Mouse (Mus musculus) midbrain, postnatal 0 days (tissue): ENCODE results near the gene Il31ra. TPM values are rescaled to one million over a fixed set of nuclear protein-coding genes. Genes with fewer than 3 reads are reported as not detected.

Experiments used
- ATAC-seq: fragments of 200-750 bp; cut with Nextera tagmentation; 2 replicates; pipeline ENCODE4 v1.8.0; 2017; ENCODE audit warnings: moderate number of reproducible peaks, mild to moderate bottlenecking, moderate TSS enrichment, moderate library complexity; ENCODE audit not compliant: low FRiP score
- DNase-seq: peaks from one replicate; pipeline ENCODE4 v3.0.0-alpha.2; 2015; ENCODE audit warnings: low spot score
- H3K27ac ChIP-seq: fragments of 300-500 bp; sonication (generic); 2 replicates; pipeline ENCODE4 v1.5.1; 2014; ENCODE audit warnings: low read depth, mild to moderate bottlenecking, low read length, mixed read lengths
- H3K27me3 ChIP-seq: fragments of 300-500 bp; sonication (generic); 2 replicates; pipeline ENCODE4 v1.6.1; 2014; ENCODE audit warnings: low read length, control low read depth, mixed read lengths; ENCODE audit not compliant: insufficient read depth
- H3K36me3 ChIP-seq: fragments of 300-500 bp; sonication (generic); 2 replicates; pipeline ENCODE4 v1.6.1; 2014; ENCODE audit warnings: low read length, control low read depth, mixed read lengths; ENCODE audit not compliant: insufficient read depth
- H3K4me1 ChIP-seq: fragments of 300-500 bp; sonication (generic); 2 replicates; pipeline ENCODE4 v1.6.1; 2014; ENCODE audit warnings: mild to moderate bottlenecking, control low read depth, antibody characterized with exemption, low read length, mixed read lengths; ENCODE audit not compliant: insufficient read depth
- H3K4me2 ChIP-seq: fragments of 300-500 bp; sonication (generic); 2 replicates; pipeline ENCODE4 v1.6.1; 2014; ENCODE audit warnings: low read depth, mild to moderate bottlenecking, low read length, mixed read lengths; ENCODE audit not compliant: poor library complexity, severe bottlenecking
- H3K4me3 ChIP-seq: fragments of 300-500 bp; sonication (generic); 2 replicates; pipeline ENCODE4 v1.5.1; 2014; ENCODE audit warnings: low read depth, mild to moderate bottlenecking, low read length, moderate library complexity
- H3K9ac ChIP-seq: fragments of 300-500 bp; sonication (generic); replicated peaks from 2 replicates; pipeline ENCODE4 v1.6.1; 2014; ENCODE audit warnings: mild to moderate bottlenecking, low read length, moderate library complexity, mixed read lengths; ENCODE audit not compliant: poor library complexity, severe bottlenecking
- H3K9me3 ChIP-seq: fragments of 300-500 bp; sonication (generic); 2 replicates; pipeline ENCODE4 v1.6.1; 2016; ENCODE audit warnings: low read length, control low read depth
- CTCF ChIP-seq: IDR thresholded peaks from 2 replicates; pipeline ENCODE4 v1.5.1; 2016; ENCODE audit warnings: antibody characterized with exemption, mild to moderate bottlenecking
- WGBS: fragments of 180-500 bp; shearing (Covaris S2); extraction: QIAGEN DNeasy Blood & Tissue Kit; methylation state at CpG from one replicate; pipeline ENCODE4 v1.1.7; 2014; 5-methylcytosine and 5-hydroxymethylcytosine counted together
- polyA plus RNA-seq: library from polyadenylated mRNA; unstranded; fragments of >200 nt; fragmentation: Nextera tagmentation; extraction: Ambion mirVana; gene quantifications from 2 replicates; pipeline ENCODE4 v1.2.1, GENCODE M21; 2015
- total RNA-seq: library from RNA; depleted of rRNA; stranded (reverse); fragments of >200 nt; gene quantifications from 2 replicates; pipeline ENCODE4 v1.2.3, GENCODE M21; 2014

Gene Il31ra
- total and polyA plus RNA-seq, 2 experiments from 2014 or later, result 0.05 to 0.07 TPM

GRCm38 (mm10) chr13:112624622-112625021, 30.5 kb upstream of the Il31ra start:
- no peaks in the 10 kb centered on the region for H3K27me3 ChIP-seq
- H3K4me2 ChIP-seq, result no peak overlapping the region
- TF ChIP-seq CTCF, result no peak
- no peaks in the 10 kb centered on the region for H3K4me1 ChIP-seq
- no peak overlapping the region for H3K27ac ChIP-seq
- DNase-seq (no peak), ATAC-seq (no peak)
- H3K9me3 ChIP-seq, result no peaks in the 10 kb centered on the region
- H3K36me3 ChIP-seq, result no peaks in the 10 kb centered on the region
- H3K4me3 ChIP-seq, result no peak overlapping the region
- no peak overlapping the region for H3K9ac ChIP-seq
- 87% methylated on average over 3 of the region's 3 CpGs for WGBS

- Histone ChIP-seq H3K27ac (no peak overlapping the region), H3K4me3 (no peak overlapping the region), H3K4me2 (no peak overlapping the region), H3K36me3 (no peaks in the 10 kb centered on the region), H3K9ac (no peak overlapping the region), H3K9me3 (no peaks in the 10 kb centered on the region), H3K27me3 (no peaks in the 10 kb centered on the region), H3K4me1 (no peaks in the 10 kb centered on the region)
- DNase-seq (no peak), ATAC-seq (no peak)
- no peak for TF ChIP-seq CTCF
- 46% methylated on average over 7 of the region's 7 CpGs for WGBS
Measured at GRCm38 (mm10) chr13:112623656-112624055, 29.5 kb upstream of the Il31ra start.

- H3K36me3 ChIP-seq, result no peaks in the 10 kb centered on the region
- DNase-seq, result peak; percentile 5
Measured at GRCm38 (mm10) chr13:112621592-112621991, 27.4 kb upstream of the Il31ra start.

GRCm38 (mm10) chr13:112608606-112609005, 14.4 kb upstream of the Il31ra start:
- Histone ChIP-seq H3K9ac (no peak overlapping the region), H3K4me3 (no peak overlapping the region), H3K27me3 (no peaks in the 10 kb centered on the region), H3K9me3 (no peaks in the 10 kb centered on the region), H3K27ac (no peak overlapping the region), H3K4me2 (no peak overlapping the region), H3K4me1 (no peaks in the 10 kb centered on the region), H3K36me3 (no peaks in the 10 kb centered on the region)
- no peak for ATAC-seq
- 92% methylated on average over 3 of the region's 3 CpGs for WGBS
- no peak for DNase-seq
- TF ChIP-seq CTCF, result no peak

More at GRCm38 (mm10) chr13:112621592-112621991, 27.4 kb upstream of the Il31ra start:
- TF ChIP-seq CTCF, result peak; percentile 37
- no peaks in the 10 kb centered on the region for H3K27me3 ChIP-seq
- no peak for ATAC-seq
- 87% methylated on average over 3 of the region's 3 CpGs for WGBS
- H3K4me1 ChIP-seq, result no peaks in the 10 kb centered on the region
- H3K9me3 ChIP-seq, result no peaks in the 10 kb centered on the region
- no peak overlapping the region for H3K27ac ChIP-seq
- no peak overlapping the region for H3K4me2 ChIP-seq
- H3K9ac ChIP-seq, result no peak overlapping the region
- H3K4me3 ChIP-seq, result no peak overlapping the region

- DNase-seq, result no peak
- Histone ChIP-seq H3K4me3 (no peak overlapping the region), H3K9ac (no peak overlapping the region), H3K4me2 (no peak overlapping the region), H3K9me3 (no peaks in the 10 kb centered on the region), H3K27ac (no peak overlapping the region), H3K27me3 (no peaks in the 10 kb centered on the region), H3K4me1 (no peaks in the 10 kb centered on the region), H3K36me3 (no peaks in the 10 kb centered on the region)
- 71% methylated on average over 4 of the region's 4 CpGs for WGBS
- ATAC-seq, result no peak
- no peak for TF ChIP-seq CTCF
Measured at GRCm38 (mm10) chr13:112604411-112604810, 10.3 kb upstream of the Il31ra start.

- Histone ChIP-seq H3K9ac (no peak overlapping the region), H3K4me2 (no peak overlapping the region), H3K27ac (no peak overlapping the region), H3K4me3 (no peak overlapping the region), H3K9me3 (no peaks in the 10 kb centered on the region), H3K27me3 (no peaks in the 10 kb centered on the region), H3K4me1 (no peaks in the 10 kb centered on the region), H3K36me3 (no peaks in the 10 kb centered on the region)
- DNase-seq (no peak), ATAC-seq (no peak)
- 96% methylated on average over 1 of the region's 1 CpGs for WGBS
- no peak for TF ChIP-seq CTCF
Measured at GRCm38 (mm10) chr13:112603839-112604238, 9.7 kb upstream of the Il31ra start.
